Mouse (Mus musculus) mesoderm, embryonic 11.5 days (tissue): ENCODE measurements around the gene Washc1.
"Not testable (repeated sequence)": the region's sequence is repeated elsewhere in the genome, so short reads cannot be mapped to it uniquely, and the experiment has no call there.

Source experiments
- DNase-seq: peaks from one replicate; pipeline ENCODE4 v3.0.0-alpha.2; 2012; ENCODE audit warnings: low read depth, low spot score

Gene Washc1

GRCm38 (mm10) chr17:66111402-66111959, at the start of gene Washc1:
Gene Washc1, plus strand, starts transcription at chr17:66111545.
- DNase-seq = peak; percentile 93

- no peak for DNase-seq
Measured at GRCm38 (mm10) chr17:66065115-66065514, 46.2 kb upstream of the Washc1 start.

- DNase-seq = not testable (repeated sequence)
Measured at GRCm38 (mm10) chr17:66069036-66069435, 42.3 kb upstream of the Washc1 start.

GRCm38 (mm10) chr17:66073971-66074370, 37.4 kb upstream of the Washc1 start:
- no peak for DNase-seq

GRCm38 (mm10) chr17:66075827-66076173, 35.5 kb upstream of the Washc1 start:
- no peak for DNase-seq

- DNase-seq = peak; percentile 34
Measured at GRCm38 (mm10) chr17:66076174-66076927, 35.0 kb upstream of the Washc1 start.

GRCm38 (mm10) chr17:66076934-66077333, 34.4 kb upstream of the Washc1 start, which contains the start of gene Ankrd12:
Gene Ankrd12, minus strand, starts transcription at chr17:66077089.
- peak; percentile 94 for DNase-seq

- no peak for DNase-seq
Measured at GRCm38 (mm10) chr17:66077437-66077850, 33.9 kb upstream of the Washc1 start.

GRCm38 (mm10) chr17:66084486-66084885, 26.9 kb upstream of the Washc1 start:
- no peak for DNase-seq

- no peak for DNase-seq
Measured at GRCm38 (mm10) chr17:66085038-66085437, 26.3 kb upstream of the Washc1 start.

- DNase-seq = no peak
Measured at GRCm38 (mm10) chr17:66090251-66090650, 21.1 kb upstream of the Washc1 start.

- no peak for DNase-seq
Measured at GRCm38 (mm10) chr17:66091392-66091791, 20.0 kb upstream of the Washc1 start.

- no peak for DNase-seq
Measured at GRCm38 (mm10) chr17:66092065-66092464, 19.3 kb upstream of the Washc1 start.

- DNase-seq = no peak
Measured at GRCm38 (mm10) chr17:66092664-66093063, 18.7 kb upstream of the Washc1 start.

- DNase-seq = no peak
Measured at GRCm38 (mm10) chr17:66100566-66101379, 10.6 kb upstream of the Washc1 start.

GRCm38 (mm10) chr17:66101380-66102330, 9.7 kb upstream of the Washc1 start, which contains the start of gene Ndufv2:
Gene Ndufv2, minus strand, starts transcription at chr17:66101559.
- DNase-seq = peak; percentile 97

GRCm38 (mm10) chr17:66104076-66104475, 7.3 kb upstream of the Washc1 start:
- DNase-seq = no peak

- peak; percentile 79 for DNase-seq
Measured at GRCm38 (mm10) chr17:66106601-66107267, 4.6 kb upstream of the Washc1 start.

GRCm38 (mm10) chr17:66107466-66107865, 3.9 kb upstream of the Washc1 start:
- DNase-seq = no peak

- no peak for DNase-seq
Measured at GRCm38 (mm10) chr17:66108198-66108597, 3.1 kb upstream of the Washc1 start.

- no peak for DNase-seq
Measured at GRCm38 (mm10) chr17:66110746-66111145, 599 bp upstream of the Washc1 start.
